Mouse (Mus musculus) liver, embryonic 12.5 days (tissue): ENCODE results near the gene Pcdh7. TPM values are rescaled to one million over a fixed set of nuclear protein-coding genes. Genes with fewer than 3 reads are reported as not detected.

Experiments
- ATAC-seq: fragments of 200-750 bp; cut with Nextera tagmentation; 2 replicates; pipeline ENCODE4 v1.8.0; 2017; ENCODE audit warnings: moderate number of reproducible peaks, mild to moderate bottlenecking, moderate library complexity
- H3K27ac ChIP-seq: fragments of 300-500 bp; sonication (generic); 2 replicates; pipeline ENCODE4 v1.5.1; 2016; ENCODE audit warnings: mild to moderate bottlenecking
- H3K27me3 ChIP-seq: fragments of 300-500 bp; sonication (generic); replicated peaks from 2 replicates; pipeline ENCODE4 v1.6.1; 2016; ENCODE audit warnings: mild to moderate bottlenecking, moderate library complexity
- H3K36me3 ChIP-seq: fragments of 300-500 bp; sonication (generic); 2 replicates; pipeline ENCODE4 v1.6.1; 2016; ENCODE audit warnings: mild to moderate bottlenecking, moderate library complexity
- H3K4me1 ChIP-seq: fragments of 300-500 bp; sonication (generic); 2 replicates; pipeline ENCODE4 v1.6.1; 2016
- H3K4me2 ChIP-seq: fragments of 300-500 bp; sonication (generic); 2 replicates; pipeline ENCODE4 v1.6.1; 2016; ENCODE audit warnings: mild to moderate bottlenecking, moderate library complexity
- H3K4me3 ChIP-seq: fragments of 300-500 bp; sonication (generic); 2 replicates; pipeline ENCODE4 v1.5.1; 2016; ENCODE audit warnings: mild to moderate bottlenecking, moderate library complexity
- H3K9ac ChIP-seq: fragments of 300-500 bp; sonication (generic); 2 replicates; pipeline ENCODE4 v1.6.1; 2016; ENCODE audit warnings: mild to moderate bottlenecking, moderate library complexity
- H3K9me3 ChIP-seq: fragments of 300-500 bp; sonication (generic); replicated peaks from 2 replicates; pipeline ENCODE4 v1.6.1; 2016; ENCODE audit warnings: mild to moderate bottlenecking, moderate library complexity
- WGBS: fragments of 180-500 bp; shearing (Covaris S2); methylation state at CpG from one replicate; pipeline ENCODE4 v1.1.7; 2016; ENCODE audit not compliant: insufficient replicate concordance; 5-methylcytosine and 5-hydroxymethylcytosine counted together
- polyA plus RNA-seq: library from polyadenylated mRNA; unstranded; fragments of >200 nt; fragmentation: Nextera tagmentation; extraction: Ambion mirVana; gene quantifications from 2 replicates; pipeline ENCODE4 v1.2.1, GENCODE M21; 2016

The Pcdh7 gene
- polyA plus RNA-seq, 1 experiment from 2014 or later, result 2.4 TPM

GRCm38 (mm10) chr5:57719594-57720185, 1.9 kb downstream of the Pcdh7 start:
- peak overlapping the region; percentile 64 for H3K4me3 ChIP-seq
- peaks cover 58% of the 10 kb centered on the region for H3K4me1 ChIP-seq
- H3K36me3 ChIP-seq, result no peaks in the 10 kb centered on the region
- H3K9me3 ChIP-seq, result no peaks in the 10 kb centered on the region
- WGBS, result 1% methylated on average over 59 of the region's 59 CpGs
- H3K4me2 ChIP-seq, result peak overlapping the region; percentile 84
- no peak for ATAC-seq
- no peak overlapping the region for H3K27ac ChIP-seq
- H3K27me3 ChIP-seq, result peaks cover 75% of the 10 kb centered on the region
- H3K9ac ChIP-seq, result peak overlapping the region; percentile 65

GRCm38 (mm10) chr5:57720206-57720880, 2.6 kb downstream of the Pcdh7 start:
- WGBS, result 6% methylated on average over 34 of the region's 34 CpGs
- H3K9ac ChIP-seq, result 0 out of 2 replicates have a peak overlapping the region, but pooled peaks have one; percentile 44

GRCm38 (mm10) chr5:57721148-57721712, 3.5 kb downstream of the Pcdh7 start:
- H3K4me2 ChIP-seq, result peak overlapping the region; percentile 84
- peaks cover 48% of the 10 kb centered on the region for H3K4me1 ChIP-seq
- H3K36me3 ChIP-seq, result no peaks in the 10 kb centered on the region

More at GRCm38 (mm10) chr5:57720206-57720880, 2.6 kb downstream of the Pcdh7 start:
- no peaks in the 10 kb centered on the region for H3K36me3 ChIP-seq
- H3K4me3 ChIP-seq, result peak overlapping the region; percentile 64
- H3K9me3 ChIP-seq, result no peaks in the 10 kb centered on the region
- ATAC-seq, result no peak
- H3K4me1 ChIP-seq, result peaks cover 55% of the 10 kb centered on the region
- peaks cover 69% of the 10 kb centered on the region for H3K27me3 ChIP-seq
- no peak overlapping the region for H3K27ac ChIP-seq
- H3K4me2 ChIP-seq, result peak overlapping the region; percentile 84

GRCm38 (mm10) chr5:57721927-57722326, 4.2 kb downstream of the Pcdh7 start:
- Histone ChIP-seq H3K4me1 (peaks cover 41% of the 10 kb centered on the region), H3K4me2 (peak overlapping the region; percentile 84), H3K27ac (no peak overlapping the region), H3K4me3 (peak overlapping the region; percentile 64; the same call in 1 of the 2 replicates), H3K27me3 (peaks cover 53% of the 10 kb centered on the region), H3K9me3 (no peaks in the 10 kb centered on the region), H3K9ac (no peak overlapping the region), H3K36me3 (no peaks in the 10 kb centered on the region)
- no peak for ATAC-seq
- WGBS, result 22% methylated on average over 6 of the region's 6 CpGs

More at GRCm38 (mm10) chr5:57721148-57721712, 3.5 kb downstream of the Pcdh7 start:
- H3K27me3 ChIP-seq, result peaks cover 60% of the 10 kb centered on the region
- WGBS, result 40% methylated on average over 8 of the region's 8 CpGs
- H3K27ac ChIP-seq, result no peak overlapping the region
- ATAC-seq, result no peak
- no peaks in the 10 kb centered on the region for H3K9me3 ChIP-seq
- H3K4me3 ChIP-seq, result peak overlapping the region; percentile 64
- H3K9ac ChIP-seq, result no peak overlapping the region

- no peak overlapping the region for H3K9ac ChIP-seq
- 44% methylated on average over 1 of the region's 1 CpGs for WGBS
- H3K4me1 ChIP-seq, result peaks cover 15% of the 10 kb centered on the region; the same call in 1 of the 2 replicates
- no peak overlapping the region for H3K27ac ChIP-seq
- H3K4me3 ChIP-seq, result no peak overlapping the region
- no peak for ATAC-seq
- H3K27me3 ChIP-seq, result no peaks in the 10 kb centered on the region
- no peaks in the 10 kb centered on the region for H3K36me3 ChIP-seq
- no peak overlapping the region for H3K4me2 ChIP-seq
- H3K9me3 ChIP-seq, result no peaks in the 10 kb centered on the region
Observed at GRCm38 (mm10) chr5:57733451-57733850, 15.7 kb downstream of the Pcdh7 start.

- 28% methylated on average over 6 of the region's 6 CpGs for WGBS
- Histone ChIP-seq H3K9me3 (no peaks in the 10 kb centered on the region), H3K4me1 (peaks cover 15% of the 10 kb centered on the region; the same call in 1 of the 2 replicates), H3K36me3 (no peaks in the 10 kb centered on the region), H3K27me3 (no peaks in the 10 kb centered on the region), H3K9ac (no peak overlapping the region), H3K4me3 (no peak overlapping the region), H3K27ac (no peak overlapping the region), H3K4me2 (no peak overlapping the region)
- ATAC-seq, result no peak
Observed at GRCm38 (mm10) chr5:57735723-57736122, 18.0 kb downstream of the Pcdh7 start.

GRCm38 (mm10) chr5:57742924-57743323, 25.2 kb downstream of the Pcdh7 start:
- Histone ChIP-seq H3K4me3 (no peak overlapping the region), H3K27me3 (no peaks in the 10 kb centered on the region), H3K9ac (no peak overlapping the region), H3K36me3 (no peaks in the 10 kb centered on the region), H3K9me3 (no peaks in the 10 kb centered on the region), H3K27ac (no peak overlapping the region), H3K4me2 (peak overlapping the region; percentile 47), H3K4me1 (peaks cover 8% of the 10 kb centered on the region)
- peak; percentile 40; the same call in 1 of the 2 replicates for ATAC-seq
- WGBS, result 9% methylated on average over 6 of the region's 6 CpGs

GRCm38 (mm10) chr5:57743956-57744661, 26.3 kb downstream of the Pcdh7 start:
- H3K27me3 ChIP-seq, result no peaks in the 10 kb centered on the region
- H3K4me2 ChIP-seq, result no peak overlapping the region
- H3K27ac ChIP-seq, result no peak overlapping the region
- H3K9ac ChIP-seq, result no peak overlapping the region
- ATAC-seq, result no peak
- no peak overlapping the region for H3K4me3 ChIP-seq
- H3K4me1 ChIP-seq, result peaks cover 8% of the 10 kb centered on the region
- 50% methylated on average over 2 of the region's 2 CpGs for WGBS
- H3K36me3 ChIP-seq, result no peaks in the 10 kb centered on the region
- H3K9me3 ChIP-seq, result no peaks in the 10 kb centered on the region

- H3K4me2 ChIP-seq, result no peak overlapping the region
- H3K36me3 ChIP-seq, result no peaks in the 10 kb centered on the region
- H3K27me3 ChIP-seq, result no peaks in the 10 kb centered on the region
- ATAC-seq, result no peak
- H3K9ac ChIP-seq, result no peak overlapping the region
- peaks cover 8% of the 10 kb centered on the region for H3K4me1 ChIP-seq
- no peak overlapping the region for H3K4me3 ChIP-seq
- no peaks in the 10 kb centered on the region for H3K9me3 ChIP-seq
- H3K27ac ChIP-seq, result no peak overlapping the region
- 55% methylated on average over 1 of the region's 1 CpGs for WGBS
Observed at GRCm38 (mm10) chr5:57745879-57746278, 28.1 kb downstream of the Pcdh7 start.

- H3K36me3 ChIP-seq, result no peaks in the 10 kb centered on the region
- no peak overlapping the region for H3K4me3 ChIP-seq
- no peak for ATAC-seq
- WGBS, result 85% methylated on average over 1 of the region's 1 CpGs
- no peaks in the 10 kb centered on the region for H3K4me1 ChIP-seq
- H3K9ac ChIP-seq, result no peak overlapping the region
- H3K9me3 ChIP-seq, result no peaks in the 10 kb centered on the region
- H3K27ac ChIP-seq, result no peak overlapping the region
- no peak overlapping the region for H3K4me2 ChIP-seq
- H3K27me3 ChIP-seq, result no peaks in the 10 kb centered on the region
Observed at GRCm38 (mm10) chr5:57750320-57750719, 32.6 kb downstream of the Pcdh7 start.

- WGBS, result 62% methylated on average over 1 of the region's 1 CpGs
- H3K4me3 ChIP-seq, result no peak overlapping the region
- H3K36me3 ChIP-seq, result no peaks in the 10 kb centered on the region
- peaks cover 33% of the 10 kb centered on the region for H3K4me1 ChIP-seq
- H3K27ac ChIP-seq, result no peak overlapping the region
- H3K4me2 ChIP-seq, result no peak overlapping the region
- no peak overlapping the region for H3K9ac ChIP-seq
- no peak for ATAC-seq
- H3K27me3 ChIP-seq, result no peaks in the 10 kb centered on the region
- H3K9me3 ChIP-seq, result no peaks in the 10 kb centered on the region
Observed at GRCm38 (mm10) chr5:57755791-57756190, 38.0 kb downstream of the Pcdh7 start.
